Mouse (Mus musculus) embryonic facial prominence, embryonic 13.5 days (tissue): ENCODE data around the gene Chid1. TPM values are rescaled to one million over a fixed set of nuclear protein-coding genes. Genes with fewer than 3 reads are reported as not detected.
"Not testable (repeated sequence)": the region's sequence is repeated elsewhere in the genome, so short reads cannot be mapped to it uniquely, and the experiment has no call there.

Source experiments
- ATAC-seq: fragments of 200-750 bp; cut with Nextera tagmentation; 2 replicates; pipeline ENCODE4 v1.8.0; 2017; ENCODE audit warnings: low read depth; ENCODE audit not compliant: insufficient number of reproducible peaks, insufficient read depth, low FRiP score, low TSS enrichment
- H3K27ac ChIP-seq: fragments of 300-500 bp; sonication (generic); 2 replicates; pipeline ENCODE4 v1.5.1; 2015; ENCODE audit warnings: moderate library complexity, mild to moderate bottlenecking, inconsistent platforms
- H3K27me3 ChIP-seq: fragments of 300-500 bp; sonication (generic); 2 replicates; pipeline ENCODE4 v1.6.1; 2015; ENCODE audit warnings: mild to moderate bottlenecking, inconsistent platforms
- H3K36me3 ChIP-seq: fragments of 300-500 bp; sonication (generic); 2 replicates; pipeline ENCODE4 v1.6.1; 2015; ENCODE audit warnings: mild to moderate bottlenecking, inconsistent platforms
- H3K4me1 ChIP-seq: fragments of 300-500 bp; sonication (generic); 2 replicates; pipeline ENCODE4 v1.6.1; 2015; ENCODE audit warnings: inconsistent platforms
- H3K4me2 ChIP-seq: fragments of 300-500 bp; sonication (generic); 2 replicates; pipeline ENCODE4 v1.6.1; 2015; ENCODE audit warnings: moderate library complexity, mild to moderate bottlenecking, inconsistent platforms
- H3K4me3 ChIP-seq: fragments of 300-500 bp; sonication (generic); 2 replicates; pipeline ENCODE4 v1.5.1; 2015; ENCODE audit warnings: mild to moderate bottlenecking, inconsistent platforms
- H3K9ac ChIP-seq: fragments of 300-500 bp; sonication (generic); 2 replicates; pipeline ENCODE4 v1.6.1; 2015; ENCODE audit warnings: mild to moderate bottlenecking, inconsistent platforms
- H3K9me3 ChIP-seq: fragments of 300-500 bp; sonication (generic); 2 replicates; pipeline ENCODE4 v1.6.1; 2016; ENCODE audit warnings: inconsistent platforms
- WGBS: fragments of 180-500 bp; shearing (Covaris S2); methylation state at CpG from one replicate; pipeline ENCODE4 v1.1.7; 2015; ENCODE audit warnings: mixed read lengths; 5-methylcytosine and 5-hydroxymethylcytosine counted together
- polyA plus RNA-seq: library from polyadenylated mRNA; unstranded; fragments of >200 nt; fragmentation: Nextera tagmentation; extraction: Ambion mirVana; gene quantifications from 2 replicates; pipeline ENCODE4 v1.2.1, GENCODE M21; 2015

The Chid1 gene
- polyA plus RNA-seq, 1 experiment from 2014 or later: 40.5 TPM

DNA sequence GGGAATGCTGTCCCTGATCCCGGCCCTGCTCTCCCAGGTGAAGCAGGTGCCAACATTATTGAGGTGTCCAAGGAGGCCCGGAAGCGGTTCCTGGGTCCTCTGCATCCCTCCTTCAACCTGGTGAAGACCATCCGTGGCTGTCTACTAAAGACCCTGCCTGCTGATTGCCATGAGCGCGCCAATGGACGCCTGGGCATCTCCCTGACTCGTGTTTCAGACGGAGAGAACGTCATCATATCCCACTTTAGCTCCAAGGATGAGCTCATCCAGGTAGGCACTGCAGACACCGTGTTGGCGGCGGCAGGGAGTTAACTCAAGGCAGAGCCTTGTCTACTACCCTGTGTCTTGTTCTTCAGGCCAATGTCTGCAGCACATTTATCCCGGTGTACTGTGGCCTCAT lies 82.4 kb downstream of the Chid1 start:
- Histone ChIP-seq H3K36me3 (peaks cover 5% of the 10 kb centered on the region), H3K27ac (no peak overlapping the region), H3K27me3 (peaks cover 53% of the 10 kb centered on the region), H3K9me3 (no peaks in the 10 kb centered on the region), H3K9ac (no peak overlapping the region), H3K4me2 (no peak overlapping the region), H3K4me3 (no peak overlapping the region), H3K4me1 (peaks cover 27% of the 10 kb centered on the region)
- no peak for ATAC-seq
- WGBS: 90% methylated on average over 14 of the region's 14 CpGs

DNA sequence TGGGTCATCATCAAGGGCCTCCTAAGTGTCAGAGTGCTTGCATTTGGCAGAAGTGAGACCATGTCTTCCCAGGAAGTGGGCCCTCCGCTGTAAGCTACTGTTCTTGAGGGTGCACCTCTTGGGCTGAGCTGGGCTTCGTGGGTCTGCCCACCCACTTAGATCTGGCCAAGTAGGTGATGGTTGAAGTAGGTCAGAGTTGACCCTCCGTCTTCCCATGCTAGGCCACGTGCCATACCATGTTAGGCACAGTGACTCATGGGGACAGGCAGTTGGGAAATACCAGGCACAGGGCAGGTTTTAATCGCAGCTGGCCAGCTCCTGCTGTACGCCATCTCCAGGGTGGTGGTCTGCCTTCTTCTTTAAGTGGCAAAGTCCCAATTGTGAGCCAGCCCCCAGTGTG lies 82.9 kb downstream of the Chid1 start:
- 85% methylated on average over 6 of the region's 6 CpGs for WGBS
- ATAC-seq: no peak
- peaks cover 10% of the 10 kb centered on the region for H3K36me3 ChIP-seq
- H3K4me1 ChIP-seq: peaks cover 23% of the 10 kb centered on the region
- 0 out of 2 replicates have a peak overlapping the region, but pooled peaks have one; percentile 66 for H3K4me3 ChIP-seq
- no peaks in the 10 kb centered on the region for H3K9me3 ChIP-seq
- no peak overlapping the region for H3K27ac ChIP-seq
- H3K27me3 ChIP-seq: peaks cover 48% of the 10 kb centered on the region
- H3K4me2 ChIP-seq: peak overlapping the region; percentile 98
- H3K9ac ChIP-seq: no peak overlapping the region

DNA sequence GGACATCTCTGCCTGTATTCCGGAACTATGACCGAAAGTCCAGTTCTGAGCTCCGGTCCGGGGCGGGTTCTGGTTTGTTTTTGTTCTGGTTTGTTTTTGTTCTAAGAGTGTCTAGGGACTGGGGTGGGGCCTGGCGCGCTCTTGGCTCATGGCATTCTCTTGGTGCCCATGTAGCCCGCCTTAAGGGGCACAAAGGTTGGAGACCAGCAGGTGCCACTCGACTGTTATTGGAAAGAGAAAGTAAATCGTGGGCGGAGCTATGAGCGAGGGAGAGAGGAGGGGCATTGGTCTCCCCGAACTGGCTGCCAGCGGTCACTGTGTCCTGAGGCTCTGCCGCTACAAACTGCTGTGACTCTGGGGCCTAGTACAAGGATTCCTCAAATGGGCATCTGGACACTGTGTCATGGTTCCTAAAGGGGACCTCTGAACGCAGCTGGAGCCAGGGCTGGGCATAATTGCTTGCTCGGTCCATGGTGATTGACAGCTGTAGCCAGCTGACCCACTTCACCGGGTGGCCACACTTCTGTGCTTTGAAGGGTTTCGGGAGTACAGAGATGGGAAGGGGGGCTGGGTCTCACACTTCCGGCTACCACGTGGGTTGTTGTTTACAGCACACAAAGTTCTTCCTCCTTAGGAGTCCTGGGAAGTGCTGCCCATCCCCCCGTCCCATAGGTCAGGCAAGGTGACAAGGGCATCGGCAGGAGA lies 83.9 kb downstream of the Chid1 start:
- no peak for ATAC-seq
- Histone ChIP-seq H3K27ac (peak overlapping the region; percentile 28; the same call in 1 of the 2 replicates), H3K36me3 (peaks cover 20% of the 10 kb centered on the region), H3K4me1 (peaks cover 16% of the 10 kb centered on the region), H3K4me2 (peak overlapping the region; percentile 98), H3K27me3 (peaks cover 38% of the 10 kb centered on the region), H3K9ac (peak overlapping the region; percentile 76), H3K4me3 (peak overlapping the region; percentile 66), H3K9me3 (no peaks in the 10 kb centered on the region)
- 2% methylated on average over 23 of the region's 23 CpGs for WGBS

DNA sequence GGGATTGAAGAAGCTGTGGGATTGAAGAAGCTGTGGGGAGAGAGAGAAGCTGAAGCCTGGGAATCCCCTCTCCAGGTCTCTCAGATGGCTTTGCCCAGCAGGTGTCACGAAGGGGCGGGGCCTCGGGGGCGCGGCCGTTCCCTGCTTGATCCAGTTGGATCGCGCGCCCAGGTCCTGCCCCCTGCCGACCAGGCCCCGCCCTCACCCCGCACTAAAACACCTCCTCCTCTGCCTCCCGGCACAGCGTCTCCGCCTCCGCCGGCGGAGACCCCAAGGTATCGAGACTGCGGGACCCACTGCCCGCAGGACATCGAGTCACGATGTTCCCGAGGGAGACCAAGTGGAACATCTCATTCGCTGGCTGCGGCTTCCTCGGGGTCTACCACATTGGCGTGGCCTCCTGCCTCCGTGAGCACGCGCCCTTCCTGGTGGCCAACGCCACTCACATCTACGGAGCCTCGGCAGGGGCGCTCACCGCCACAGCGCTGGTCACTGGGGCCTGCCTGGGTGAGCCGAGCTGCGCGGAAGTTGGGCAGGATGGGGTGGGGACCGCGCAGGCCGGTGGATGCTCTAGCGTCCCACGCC lies 84.6 kb downstream of the Chid1 start, which contains the start of gene Pnpla2:
TSS of gene Pnpla2 (plus strand) at position 232 of the 585 bp plus-strand sequence.
- whole genome bisulfite sequencing: under 1% methylated on average over 39 of the region's 45 CpGs
- H3K4me3 ChIP-seq: peak within 1 kb of the TSS; percentile 66
- H3K4me1 ChIP-seq: peaks cover 15% of the 10 kb centered on the region
- H3K9ac ChIP-seq: peak within 1 kb of the TSS; percentile 76
- H3K27ac ChIP-seq: peak within 1 kb of the TSS; percentile 28; the same call in 1 of the 2 replicates
- peaks cover 27% of the 10 kb centered on the region for H3K36me3 ChIP-seq
- no peaks in the 10 kb centered on the region for H3K9me3 ChIP-seq
- peaks cover 31% of the 10 kb centered on the region for H3K27me3 ChIP-seq
- peak; percentile 73 for ATAC-seq
- peak within 1 kb of the TSS; percentile 98 for H3K4me2 ChIP-seq

- no peak overlapping the region for H3K9ac ChIP-seq
- WGBS: 78% methylated on average over 2 of the region's 2 CpGs
- peaks cover 17% of the 10 kb centered on the region for H3K27me3 ChIP-seq
- no peak overlapping the region for H3K4me2 ChIP-seq
- H3K4me1 ChIP-seq: peaks cover 24% of the 10 kb centered on the region
- H3K4me3 ChIP-seq: no peak overlapping the region
- no peak for ATAC-seq
- no peak overlapping the region for H3K27ac ChIP-seq
- H3K9me3 ChIP-seq: no peaks in the 10 kb centered on the region
- peaks cover 37% of the 10 kb centered on the region for H3K36me3 ChIP-seq
Measured at GRCm38 (mm10) chr7:141453636-141454035, 86.0 kb downstream of the Chid1 start.

- H3K4me1 ChIP-seq: peaks cover 29% of the 10 kb centered on the region
- H3K4me2 ChIP-seq: no peak overlapping the region
- H3K4me3 ChIP-seq: no peak overlapping the region
- no peak overlapping the region for H3K27ac ChIP-seq
- no peak overlapping the region for H3K9ac ChIP-seq
- no peaks in the 10 kb centered on the region for H3K9me3 ChIP-seq
- peaks cover 10% of the 10 kb centered on the region; the same call in 1 of the 2 replicates for H3K27me3 ChIP-seq
- peaks cover 40% of the 10 kb centered on the region for H3K36me3 ChIP-seq
- ATAC-seq: no peak
Measured at GRCm38 (mm10) chr7:141451928-141452327, 87.7 kb downstream of the Chid1 start.

DNA sequence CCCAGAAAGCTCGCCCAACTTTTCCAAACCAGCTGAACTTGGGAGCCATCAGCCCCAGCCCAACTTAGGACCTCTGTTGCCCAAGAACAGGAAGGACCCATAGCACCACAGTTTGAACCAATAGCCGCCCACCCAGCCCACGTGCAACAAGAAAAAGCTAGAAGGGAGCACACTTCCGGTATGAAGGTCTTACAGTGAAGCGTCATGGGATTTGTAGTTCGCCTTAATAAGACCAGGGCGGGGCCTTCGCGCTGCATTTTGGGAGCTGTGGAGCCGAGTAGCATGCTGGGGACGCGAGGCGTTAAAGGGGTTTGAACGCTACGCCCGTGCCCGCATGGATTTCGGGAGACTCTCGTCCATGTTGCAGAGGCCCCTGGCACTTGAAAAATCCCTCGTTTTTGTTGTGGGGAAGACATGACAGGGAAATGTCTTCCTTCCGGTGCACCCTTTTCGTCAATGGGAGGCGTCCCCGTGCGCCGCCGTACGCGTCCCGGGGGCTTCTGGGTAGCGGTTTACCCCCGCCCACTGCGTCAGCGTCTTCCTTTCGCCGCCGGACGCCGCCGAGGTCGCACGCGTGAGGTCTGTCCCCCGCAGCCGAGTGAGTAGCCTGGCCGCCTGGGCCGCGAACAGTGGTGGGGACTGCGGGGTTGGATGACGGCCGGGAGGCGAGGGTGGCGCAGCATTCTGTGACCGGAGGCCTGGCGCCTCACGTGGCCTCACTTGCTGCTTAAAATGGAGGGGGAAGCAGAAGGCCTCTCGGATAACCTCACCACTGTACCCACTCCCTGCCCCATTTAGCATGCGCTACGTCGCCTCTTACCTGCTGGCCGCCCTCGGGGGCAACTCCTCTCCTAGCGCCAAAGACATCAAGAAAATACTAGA lies 92.3 kb downstream of the Chid1 start, which contains the start of gene Rplp2:
TSS of gene Rplp2 (plus strand) at position 261 of the 882 bp plus-strand sequence.
- peak within 1 kb of the TSS; percentile 87 for H3K27ac ChIP-seq
- under 1% methylated on average over 63 of the region's 63 CpGs for WGBS
- H3K27me3 ChIP-seq: no peaks in the 10 kb centered on the region
- peaks cover 39% of the 10 kb centered on the region for H3K36me3 ChIP-seq
- H3K4me1 ChIP-seq: peaks cover 37% of the 10 kb centered on the region
- ATAC-seq: peak; percentile 85
- H3K9ac ChIP-seq: peak within 1 kb of the TSS; percentile 95
- no peaks in the 10 kb centered on the region for H3K9me3 ChIP-seq
- H3K4me2 ChIP-seq: peak within 1 kb of the TSS; percentile 76
- H3K4me3 ChIP-seq: peak within 1 kb of the TSS; percentile 81

DNA sequence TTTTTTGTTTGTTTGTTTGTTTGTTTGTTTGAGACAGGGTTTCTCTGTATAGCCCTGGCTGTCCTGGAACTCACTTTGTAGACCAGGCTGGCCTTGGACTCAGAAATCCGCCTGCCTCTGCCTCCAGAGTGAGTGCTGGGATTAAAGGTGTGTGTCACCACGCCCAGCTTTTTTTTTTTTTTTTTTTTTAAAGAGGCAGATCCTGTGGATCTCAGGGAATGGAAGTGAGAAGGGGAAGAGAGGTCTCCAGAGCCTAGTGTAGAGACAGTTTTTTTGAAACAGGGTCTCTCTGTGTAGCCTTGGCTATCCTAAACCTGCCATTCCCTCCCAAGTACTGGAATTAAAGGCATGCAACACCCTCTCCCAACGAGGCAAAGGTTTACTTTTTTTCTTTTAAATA lies 93.3 kb downstream of the Chid1 start:
- WGBS: 83% methylated on average over 3 of the region's 3 CpGs
- Histone ChIP-seq H3K4me1 (peaks cover 46% of the 10 kb centered on the region), H3K36me3 (peaks cover 34% of the 10 kb centered on the region), H3K4me2 (peak overlapping the region; percentile 76)
- H3K9me3 ChIP-seq, H3K27ac ChIP-seq, H3K9ac ChIP-seq, H3K27me3 ChIP-seq, H3K4me3 ChIP-seq, ATAC-seq: not testable (repeated sequence)

GRCm38 (mm10) chr7:141443828-141444237 lies 95.8 kb downstream of the Chid1 start, which contains the start of gene Pidd1:
Gene Pidd1, minus strand, starts transcription at chr7:141444025.
- Histone ChIP-seq H3K4me3 (peak within 1 kb of the TSS; percentile 52), H3K9me3 (no peaks in the 10 kb centered on the region), H3K27me3 (no peaks in the 10 kb centered on the region), H3K36me3 (peaks cover 33% of the 10 kb centered on the region), H3K9ac (peak within 1 kb of the TSS; percentile 75), H3K27ac (peak within 1 kb of the TSS; percentile 53), H3K4me1 (peaks cover 46% of the 10 kb centered on the region), H3K4me2 (peak within 1 kb of the TSS; percentile 86)
- under 1% methylated on average over 25 of the region's 25 CpGs for WGBS
- peak; percentile 58 for ATAC-seq
